Mouse (Mus musculus) left cerebral cortex, adult 9 months (tissue): Measurements from ENCODE around the gene Prom1.

Source experiments
- DNase-seq, 2 experiments: peaks; one replicate each; pipeline ENCODE4 v3.0.0; 2022; ENCODE audit warnings: low spot score in 2 of 2

Gene Prom1

DNA sequence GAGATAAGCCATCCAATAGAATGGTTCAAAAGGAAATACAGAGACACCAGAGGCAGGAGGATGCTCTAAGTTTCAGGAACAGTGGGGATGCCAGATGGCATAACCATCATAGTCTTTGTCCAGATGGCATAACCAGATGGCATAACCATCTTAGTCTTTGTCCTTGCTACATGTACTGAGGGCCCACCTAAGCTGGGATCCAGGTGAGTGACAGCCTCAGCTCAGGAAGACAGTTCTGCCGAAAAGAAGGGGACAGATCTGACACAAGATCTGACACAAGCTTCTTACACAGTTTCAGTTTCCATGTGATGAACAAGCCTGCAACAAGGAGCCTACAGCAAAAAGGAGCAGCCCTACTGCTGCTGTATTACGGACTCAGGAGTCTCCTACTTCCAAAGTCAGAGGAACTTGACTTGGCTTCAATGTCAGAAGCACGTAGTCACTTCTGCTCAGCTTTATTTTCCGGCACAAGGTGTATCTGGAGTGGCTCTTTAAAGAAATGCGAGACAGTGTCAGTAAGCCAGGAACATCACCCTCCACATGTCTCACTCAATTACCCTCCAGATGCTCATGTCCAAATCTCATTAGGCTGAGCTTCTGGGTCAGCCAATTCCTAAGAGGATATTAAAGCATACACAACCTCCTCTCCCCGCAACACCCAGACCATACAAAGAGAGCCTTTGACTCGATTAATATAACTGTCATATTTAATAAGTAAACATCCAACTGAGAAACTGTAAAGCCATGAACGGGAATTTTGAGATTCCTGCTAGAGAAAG, 21.4 kb downstream of the Prom1 start:
- no peak for DNase-seq

DNA sequence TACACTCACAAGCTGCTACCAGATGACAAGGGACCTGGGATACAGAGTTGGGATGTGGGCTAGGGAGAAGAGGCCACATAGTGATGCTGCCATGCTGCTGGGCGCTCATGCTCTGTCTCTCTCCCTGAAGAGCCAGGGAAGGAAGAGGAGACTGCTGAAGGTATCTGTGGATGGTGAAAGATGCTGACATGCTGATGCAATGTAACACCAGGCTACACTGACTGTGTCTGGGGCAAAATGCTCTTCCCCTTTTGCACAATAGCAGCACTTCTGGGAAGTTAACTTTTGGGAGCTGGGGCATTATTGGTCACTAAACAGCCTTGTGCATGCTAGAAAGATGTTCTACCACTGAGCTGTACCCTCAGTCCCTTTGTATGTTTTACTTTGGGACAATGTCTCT, 26.4 kb downstream of the Prom1 start:
- no peak for DNase-seq

- DNase-seq, result no peak
Measured at GRCm38 (mm10) chr5:44073634-44074033, 28.2 kb downstream of the Prom1 start.

DNA sequence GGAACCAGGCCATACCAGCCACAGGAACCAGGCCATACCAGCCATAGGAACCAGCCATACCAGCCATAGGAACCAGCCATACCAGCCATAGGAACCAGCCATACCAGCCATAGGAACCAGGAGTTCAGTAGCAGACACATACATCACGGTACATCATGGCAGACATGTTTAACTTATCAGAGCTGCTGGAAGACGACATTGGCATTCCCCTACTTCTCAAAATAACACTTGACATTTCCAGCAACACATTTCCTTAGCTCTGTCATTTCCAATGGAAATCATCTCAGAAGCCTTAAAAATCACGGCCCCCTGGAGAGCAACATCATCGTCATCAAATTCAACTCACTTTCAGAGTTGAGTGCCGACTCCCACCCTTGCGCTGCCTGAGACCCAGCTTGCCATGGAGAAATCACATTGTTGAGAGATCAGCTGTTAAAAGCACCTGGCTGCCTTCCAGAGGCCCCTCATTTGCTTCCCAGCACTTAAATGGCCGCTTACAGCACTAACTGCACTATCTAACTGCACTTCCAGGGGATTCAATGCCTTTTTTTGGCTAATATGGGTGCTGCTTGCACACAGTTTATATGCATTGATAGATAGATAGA, 31.2 kb downstream of the Prom1 start:
- DNase-seq, result no peak

DNA sequence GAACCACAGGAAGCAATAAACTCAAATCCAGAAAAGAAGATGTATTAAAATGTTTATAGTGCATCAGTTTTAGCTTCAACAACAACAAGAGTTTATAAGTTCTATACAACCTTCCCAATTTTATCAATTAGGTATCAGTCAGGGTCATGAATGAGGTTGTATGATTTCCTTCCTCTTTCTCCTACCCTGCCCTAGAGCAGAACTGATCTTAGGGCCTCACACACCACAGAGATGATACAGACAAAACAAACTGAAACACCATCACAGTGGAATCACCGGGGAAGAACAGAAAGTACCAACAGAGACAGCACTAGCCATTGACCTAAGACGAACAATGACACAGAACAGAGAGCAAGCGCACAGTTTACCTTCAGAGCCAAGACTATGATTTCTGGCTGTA, 43.6 kb downstream of the Prom1 start:
- DNase-seq, result no peak

DNA sequence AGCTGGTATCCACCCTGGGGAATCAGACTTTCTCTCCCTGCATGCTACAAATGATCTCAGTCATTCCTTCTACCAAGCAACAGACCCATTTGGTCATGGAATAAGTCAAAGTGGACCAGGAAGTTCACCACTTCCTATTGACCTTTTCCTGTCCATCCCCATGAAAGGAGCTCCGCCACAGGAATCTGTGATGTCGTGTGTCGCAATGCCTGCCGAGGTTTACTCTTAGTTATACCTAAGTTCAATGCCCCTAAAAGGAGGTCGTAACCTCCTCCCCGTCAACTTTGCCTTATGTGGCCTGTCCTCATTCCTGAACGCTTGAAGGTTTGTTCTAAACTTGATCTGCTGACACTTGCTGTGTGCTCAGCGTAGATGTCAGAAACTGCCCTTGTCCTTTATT, 51.6 kb downstream of the Prom1 start:
- no peak for DNase-seq

- DNase-seq, result no peak
Measured at GRCm38 (mm10) chr5:44049395-44049976, 52.3 kb downstream of the Prom1 start.

GRCm38 (mm10) chr5:44048568-44049363, 53.1 kb downstream of the Prom1 start:
- DNase-seq, result peak in 1 of 2 experiments; percentile 30

DNA sequence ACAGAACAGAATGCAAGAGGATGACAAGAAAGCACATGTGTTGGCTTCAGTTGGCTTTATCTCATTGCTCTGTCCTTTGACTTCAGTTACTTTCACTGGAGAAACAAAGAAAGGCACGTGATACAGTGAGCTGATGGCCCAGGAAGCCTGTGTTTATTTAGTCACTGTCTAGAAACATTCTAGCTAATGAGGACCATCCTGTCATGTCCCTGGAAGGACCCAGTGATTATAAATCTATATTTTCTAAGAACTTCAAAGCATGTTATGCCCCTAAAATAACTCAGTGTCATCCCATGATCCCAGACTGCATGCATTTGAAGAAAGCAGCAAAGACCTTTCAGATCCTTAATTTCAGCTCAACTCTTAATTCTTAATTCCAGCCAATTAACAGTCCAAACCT, 60.1 kb downstream of the Prom1 start:
- no peak for DNase-seq

- no peak for DNase-seq
Measured at GRCm38 (mm10) chr5:44041056-44041455, 60.8 kb downstream of the Prom1 start.

DNA sequence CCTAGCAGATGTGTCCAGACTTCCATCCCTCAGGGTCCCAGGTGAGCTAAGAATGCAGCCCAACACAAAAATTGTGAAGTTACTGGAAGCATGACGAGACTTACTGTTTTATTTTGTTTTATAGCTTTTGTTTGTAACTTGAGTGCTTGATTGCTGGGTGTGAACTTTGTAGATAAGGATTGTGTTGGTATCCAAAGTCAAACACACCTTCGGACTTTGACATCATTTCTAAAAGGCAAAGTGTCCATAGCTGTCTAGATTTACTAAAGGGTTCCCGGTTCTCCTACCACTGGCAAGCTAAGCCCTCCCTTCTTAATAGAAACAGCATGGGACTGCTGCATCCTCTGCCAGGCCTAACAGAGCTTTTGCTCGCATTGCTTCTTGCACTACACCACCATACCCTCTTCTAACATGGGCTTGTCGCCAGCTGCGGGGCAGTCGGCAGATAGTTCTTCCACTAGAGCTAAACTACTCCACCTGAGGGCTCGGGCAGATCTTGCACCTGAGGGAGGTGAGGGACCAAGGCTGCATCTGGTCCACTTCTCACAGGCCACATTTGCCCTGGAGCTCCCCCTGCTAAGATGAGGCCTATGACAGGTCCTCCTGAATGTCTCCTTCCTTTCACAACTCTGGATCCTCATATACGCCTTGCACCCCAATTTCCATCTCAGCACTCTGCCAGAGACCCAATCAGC, 103.4 kb downstream of the Prom1 start:
- DNase-seq, result no peak

- DNase-seq, result no peak
Measured at GRCm38 (mm10) chr5:43997626-43998025, 104.2 kb downstream of the Prom1 start.

GRCm38 (mm10) chr5:43996162-43996561, 105.7 kb downstream of the Prom1 start:
- DNase-seq, result no peak

DNA sequence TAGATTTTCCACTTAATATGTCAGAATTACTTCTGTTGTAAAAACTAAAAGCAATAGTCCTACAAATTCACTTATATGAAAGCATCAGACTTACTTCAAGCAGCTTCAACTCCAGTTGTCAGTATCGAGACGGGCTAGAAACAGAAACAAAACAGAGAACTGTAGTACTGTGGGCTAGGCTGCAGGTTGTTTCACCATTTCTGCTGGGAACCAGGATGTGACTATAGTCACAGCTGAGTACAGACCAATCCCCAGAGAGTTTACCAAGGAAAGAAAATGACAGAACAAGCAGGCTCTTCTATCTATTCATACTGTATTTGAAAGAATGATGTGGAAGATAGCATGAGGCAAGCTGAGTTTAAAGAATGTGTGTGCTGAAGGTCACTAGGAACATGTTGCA, 106.9 kb downstream of the Prom1 start:
- no peak for DNase-seq

- DNase-seq, result peak in 1 of 2 experiments; percentile 37
Measured at GRCm38 (mm10) chr5:43990316-43990715, 111.5 kb downstream of the Prom1 start.

DNA sequence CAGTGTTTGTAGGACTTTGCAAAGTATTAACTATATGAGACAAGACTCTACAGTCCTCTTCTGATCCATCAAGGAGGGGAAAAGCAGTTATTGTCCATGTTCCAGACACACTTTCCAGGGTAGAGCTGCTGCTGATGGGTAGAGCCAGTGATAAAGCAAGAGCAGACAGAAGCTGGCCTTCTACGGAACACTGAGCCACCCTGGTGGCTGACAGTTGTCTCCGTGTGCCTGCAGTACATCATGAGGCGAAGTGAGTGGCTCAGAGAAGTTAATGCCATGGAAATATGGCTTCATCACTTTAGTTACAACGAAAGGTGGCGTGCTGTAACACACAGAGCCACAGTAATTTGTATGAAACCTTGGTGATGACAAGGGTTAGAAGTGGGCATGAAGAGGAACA, 112.8 kb downstream of the Prom1 start:
- no peak for DNase-seq

GRCm38 (mm10) chr5:43986212-43986611, 115.6 kb downstream of the Prom1 start:
- no peak for DNase-seq

DNA sequence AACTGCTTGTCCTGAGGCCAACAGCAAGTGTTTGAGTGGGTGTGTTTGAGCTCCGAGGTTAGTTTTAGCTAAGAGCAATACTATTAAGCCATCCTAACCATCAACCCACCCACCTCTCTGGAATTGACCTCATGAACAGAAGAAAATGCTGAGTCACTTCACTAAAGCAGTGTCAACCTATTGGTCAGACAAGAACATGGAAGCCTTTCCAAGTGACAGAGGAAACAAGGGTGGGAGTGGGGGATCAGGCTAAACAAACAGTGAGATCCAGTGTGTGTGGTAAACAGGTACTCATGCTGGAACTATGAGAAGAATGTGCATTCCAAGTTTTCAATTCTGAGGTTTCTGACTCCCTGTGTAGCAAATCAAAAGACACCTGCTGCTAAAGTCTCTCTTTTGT, 118.9 kb downstream of the Prom1 start:
- DNase-seq, result no peak

- DNase-seq, result no peak
Measured at GRCm38 (mm10) chr5:43981620-43982019, 120.2 kb downstream of the Prom1 start, which contains the start of gene Fgfbp1. TSS of gene Fgfbp1 (minus strand) at chr5:43981779.

DNA sequence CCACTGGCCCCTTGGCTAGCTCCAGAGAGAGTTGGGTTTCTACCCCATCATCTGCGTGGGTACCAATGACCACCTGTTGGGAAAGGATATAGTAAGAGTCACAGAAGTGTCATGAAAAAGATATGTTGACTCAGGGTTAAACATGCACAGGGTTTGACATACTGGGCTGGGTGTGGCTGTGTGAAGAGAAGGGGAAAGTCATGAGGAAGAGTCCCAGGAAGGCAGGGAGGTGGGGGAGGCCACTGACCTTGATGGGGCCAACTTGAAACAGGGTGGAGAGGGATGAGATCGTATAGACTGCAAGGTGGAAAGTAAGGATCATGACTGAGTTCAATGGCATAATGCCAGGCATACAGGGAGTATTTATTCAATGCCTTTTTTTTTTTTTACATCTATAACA, 121.4 kb downstream of the Prom1 start:
- no peak for DNase-seq

DNA sequence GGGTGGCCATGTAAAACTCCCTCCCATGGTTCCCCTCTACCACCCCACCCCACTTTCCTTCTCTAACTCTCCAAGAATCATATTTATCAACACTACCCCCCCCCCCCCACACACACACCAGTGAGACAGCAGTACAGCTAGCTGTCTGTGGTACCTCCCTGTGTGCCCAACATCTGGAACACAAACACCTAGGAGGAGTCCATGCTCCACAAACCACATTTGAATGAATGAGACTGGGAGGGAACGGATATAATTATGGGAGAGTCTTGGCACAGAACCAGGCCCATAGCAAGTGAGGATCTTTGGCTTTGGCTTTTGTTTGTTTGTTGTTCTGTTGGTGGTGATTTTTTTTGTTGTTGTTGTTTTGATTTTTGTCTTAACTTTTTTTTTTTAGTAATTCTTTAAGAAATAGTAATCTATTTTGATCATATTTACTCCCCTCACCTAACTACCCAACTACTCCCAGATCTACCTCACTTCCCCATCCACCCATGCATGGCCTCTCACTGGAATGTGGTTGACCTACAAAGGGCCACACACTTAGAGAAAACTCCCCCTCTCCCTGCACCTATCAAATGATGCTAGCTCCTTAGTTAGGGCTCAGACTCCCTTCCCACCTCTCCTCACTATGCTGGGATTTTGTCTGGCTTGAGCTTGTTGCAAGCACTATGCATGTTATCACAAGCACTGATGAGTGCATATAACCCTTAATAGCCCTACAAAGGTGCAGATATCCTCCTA, 124.8 kb downstream of the Prom1 start:
- no peak for DNase-seq
